Mouse (Mus musculus): ENCODE measurements around the gene Terb1.

Gene Terb1

DNA sequence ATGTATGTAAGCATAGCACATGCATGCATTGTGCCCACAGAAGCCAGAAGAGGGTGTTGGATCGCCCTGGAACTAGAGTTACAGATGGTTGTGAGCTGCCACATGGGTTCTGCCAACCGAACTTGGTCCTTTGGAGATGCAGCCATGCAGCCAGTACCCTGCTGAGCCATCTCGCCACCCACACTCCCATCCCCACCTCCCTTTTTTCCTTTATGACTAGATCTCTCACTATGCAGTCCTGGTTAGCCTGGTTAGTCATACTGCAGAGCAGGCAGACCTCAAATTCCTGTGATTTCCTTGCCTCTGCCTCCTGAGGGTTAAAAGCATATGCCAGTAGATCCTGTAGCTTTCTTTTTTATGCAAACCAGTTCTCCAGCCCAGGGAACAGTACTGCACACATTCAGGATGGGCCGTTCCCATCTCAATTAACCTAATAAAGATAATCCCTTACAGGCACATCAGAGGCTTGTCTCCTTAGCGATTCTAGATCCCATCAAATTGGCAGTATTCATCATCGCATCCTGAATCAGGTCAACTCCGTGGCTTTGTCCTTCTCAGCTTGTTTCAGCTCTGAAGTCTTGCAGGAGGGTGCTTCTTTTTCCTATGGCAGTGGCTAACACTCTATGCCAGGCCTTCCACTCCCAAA, 99.0 kb downstream of the Terb1 start:
- no peak for DNase-seq

DNA sequence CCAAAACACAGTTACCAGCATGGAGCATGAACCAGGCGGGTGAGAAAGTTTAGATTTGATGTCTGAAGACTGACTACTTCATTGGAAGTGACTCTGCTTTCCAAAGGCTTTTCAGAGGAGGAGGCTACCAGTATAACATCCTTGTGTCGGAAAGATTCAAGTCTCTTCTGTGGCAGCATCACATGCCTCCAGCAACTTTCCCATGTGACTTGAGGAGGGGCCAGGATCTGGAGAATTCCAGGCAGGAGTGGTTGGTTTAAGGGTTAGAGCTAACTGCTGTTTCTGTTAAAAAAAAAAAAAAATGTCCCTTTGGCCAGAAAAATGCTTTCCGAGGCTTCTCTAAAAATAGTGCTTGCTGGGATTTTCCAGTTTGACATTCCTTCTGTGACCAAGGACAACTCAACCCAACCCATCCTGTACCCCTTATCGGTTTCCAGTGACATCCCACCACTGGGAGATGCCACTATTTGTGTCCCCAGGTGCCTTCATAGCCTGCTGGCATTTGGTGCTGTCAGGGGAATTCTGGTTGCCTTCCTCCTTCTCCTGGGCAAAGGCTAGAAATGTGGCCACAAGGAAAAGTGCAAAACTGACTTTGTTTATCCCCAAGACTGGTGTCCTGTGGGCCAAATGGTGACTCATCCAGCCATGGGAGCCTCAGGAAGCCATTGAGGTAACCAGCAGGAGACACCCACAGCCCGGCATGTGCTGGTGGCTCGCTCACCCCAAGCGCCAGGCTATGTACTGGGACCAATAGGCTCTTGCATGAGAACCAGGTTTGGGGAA, 101.2 kb downstream of the Terb1 start:
- DNase-seq = no peak

DNA sequence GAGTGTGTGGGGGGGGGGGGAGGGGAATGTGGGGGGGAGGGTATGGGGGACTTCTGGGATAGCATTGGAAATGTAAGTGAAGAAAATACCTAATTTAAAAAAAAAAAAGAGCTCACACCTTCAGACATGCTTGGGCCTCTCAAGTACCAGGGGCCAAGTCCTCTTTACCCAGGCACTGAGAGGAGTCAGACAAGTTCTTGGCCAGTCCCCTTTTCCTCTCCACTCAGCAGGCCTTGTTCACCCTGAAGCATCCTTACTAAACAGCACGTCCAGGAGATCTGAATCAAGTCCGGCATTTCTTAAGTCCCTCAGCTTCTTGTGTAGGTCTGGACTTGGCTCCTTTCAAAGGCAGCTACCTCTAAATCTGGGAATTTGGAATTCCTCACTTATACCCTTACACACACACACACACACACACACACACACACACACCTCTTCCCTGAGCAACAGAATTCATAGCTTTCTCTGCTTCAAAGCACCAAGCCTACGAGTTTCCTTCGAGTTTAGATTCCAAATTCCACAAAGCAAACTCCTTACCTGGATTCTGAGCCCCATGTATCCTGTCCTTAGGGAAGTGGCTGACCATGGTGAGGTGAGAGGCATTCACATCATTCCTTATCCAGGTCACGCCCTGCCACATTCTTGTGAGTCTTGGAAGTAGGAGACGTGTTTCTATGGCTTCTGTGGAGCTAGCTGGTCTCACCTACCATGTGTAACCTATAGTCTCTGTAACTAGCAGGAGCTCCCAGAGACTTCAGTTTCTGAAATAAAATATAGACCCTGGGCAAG, 103.2 kb downstream of the Terb1 start:
- DNase-seq = no peak

DNA sequence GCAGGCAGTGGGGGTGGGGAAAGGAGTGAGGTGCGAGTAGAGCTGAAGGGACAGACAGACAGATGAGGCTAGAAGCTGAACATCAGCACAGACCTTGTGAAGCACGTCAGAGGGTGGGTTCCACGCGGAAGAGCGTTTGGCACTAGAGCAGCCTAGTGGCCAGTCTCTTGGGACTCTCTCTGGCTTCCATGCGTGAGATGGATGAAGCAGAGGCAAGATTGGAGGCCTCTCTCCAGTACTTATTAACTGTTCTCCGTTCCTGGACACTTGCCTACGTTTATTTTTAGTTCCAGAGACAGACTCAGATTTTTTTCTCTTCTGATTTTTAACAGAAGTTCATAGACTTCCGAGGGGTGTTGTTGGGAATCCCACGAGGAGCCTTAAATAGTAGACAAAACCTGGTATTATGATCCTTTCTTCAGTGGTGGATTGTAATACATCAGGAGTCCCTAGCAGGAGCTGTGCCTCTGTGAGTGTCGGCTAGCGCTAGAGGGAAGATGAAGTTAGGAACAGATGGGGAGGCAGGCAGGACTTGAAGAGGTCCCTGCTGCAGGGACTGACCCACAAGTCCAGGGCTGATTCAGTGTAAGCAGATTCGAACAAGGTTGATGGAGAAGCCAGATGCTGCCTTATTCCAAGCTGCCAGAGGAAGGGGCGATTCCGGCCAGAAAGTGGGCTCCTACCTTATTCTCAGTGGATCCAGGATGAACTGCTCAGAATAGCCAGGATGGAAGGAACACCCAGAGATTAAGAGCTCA, 104.1 kb downstream of the Terb1 start:
- no peak for DNase-seq

DNA sequence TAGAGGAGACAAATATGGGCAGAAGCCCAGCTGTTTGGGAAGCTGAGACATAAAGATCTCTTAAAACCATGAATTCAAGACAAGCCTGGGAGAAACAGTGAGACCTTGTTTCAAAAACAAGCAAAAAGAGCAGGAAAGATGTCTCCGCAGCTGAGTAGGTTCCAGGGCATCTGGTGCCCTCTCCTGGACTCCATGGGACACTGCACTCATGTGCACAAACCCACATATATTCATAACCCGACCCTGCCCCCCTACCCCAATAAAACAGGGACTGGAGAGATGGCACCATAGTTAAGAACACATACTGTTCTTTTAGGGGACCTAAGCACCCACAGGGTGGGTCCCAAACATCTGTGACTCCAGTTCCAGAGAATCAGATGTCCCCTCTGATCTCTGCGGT, 106.1 kb downstream of the Terb1 start:
- no peak for DNase-seq

Measured in spleen, adult 18-20 months (tissue).